Mouse (Mus musculus): ENCODE results near the gene Phxr2. TPM values are rescaled to one million over a fixed set of nuclear protein-coding genes. Genes with fewer than 3 reads are reported as not detected.

The Phxr2 gene
- polyA plus RNA-seq, 1 experiment = not detected

GRCm38 (mm10) chr10:99146596-99146995 lies 20.5 kb upstream of the Phxr2 start:
- no peak for TF ChIP-seq GATA1 (IDR thresholded peaks at IDR 0.05; ENCODE audit: low read length)

GRCm38 (mm10) chr10:99145611-99146010 lies 19.5 kb upstream of the Phxr2 start:
- no peak for TF ChIP-seq GATA1 (IDR thresholded peaks at IDR 0.05; ENCODE audit: low read length)

GRCm38 (mm10) chr10:99136337-99136736 lies 10.2 kb upstream of the Phxr2 start:
- no peak for TF ChIP-seq GATA1 (IDR thresholded peaks at IDR 0.05; ENCODE audit: low read length)

GRCm38 (mm10) chr10:99133321-99133875 lies 7.3 kb upstream of the Phxr2 start:
- TF ChIP-seq GATA1 (IDR thresholded peaks at IDR 0.05; ENCODE audit: low read length) = no peak

GRCm38 (mm10) chr10:99132595-99133272 lies 6.6 kb upstream of the Phxr2 start:
- no peak for TF ChIP-seq GATA1 (IDR thresholded peaks at IDR 0.05; ENCODE audit: low read length)

- TF ChIP-seq GATA1 (IDR thresholded peaks at IDR 0.05; ENCODE audit: low read length) = no peak
Observed at GRCm38 (mm10) chr10:99132189-99132588, 6.1 kb upstream of the Phxr2 start.

- no peak for TF ChIP-seq GATA1 (IDR thresholded peaks at IDR 0.05; ENCODE audit: low read length)
Observed at GRCm38 (mm10) chr10:99131298-99131697, 5.2 kb upstream of the Phxr2 start.

- no peak for TF ChIP-seq GATA1 (IDR thresholded peaks at IDR 0.05; ENCODE audit: low read length)
Observed at GRCm38 (mm10) chr10:99130611-99131010, 4.5 kb upstream of the Phxr2 start.

- no peak for TF ChIP-seq GATA1 (IDR thresholded peaks at IDR 0.05; ENCODE audit: low read length)
Observed at GRCm38 (mm10) chr10:99127691-99128261, 1.7 kb upstream of the Phxr2 start.

GRCm38 (mm10) chr10:99126954-99127353 lies 829 bp upstream of the Phxr2 start:
- no peak for TF ChIP-seq GATA1 (IDR thresholded peaks at IDR 0.05; ENCODE audit: low read length)

- no peak for TF ChIP-seq GATA1 (IDR thresholded peaks at IDR 0.05; ENCODE audit: low read length)
Observed at GRCm38 (mm10) chr10:99119471-99119870, 6.7 kb downstream of the Phxr2 start.

- TF ChIP-seq GATA1 (IDR thresholded peaks at IDR 0.05; ENCODE audit: low read length) = no peak
Observed at GRCm38 (mm10) chr10:99118697-99119096, 7.4 kb downstream of the Phxr2 start.

GRCm38 (mm10) chr10:99117876-99118275 lies 8.2 kb downstream of the Phxr2 start:
- no peak for TF ChIP-seq GATA1 (IDR thresholded peaks at IDR 0.05; ENCODE audit: low read length)

GRCm38 (mm10) chr10:99116650-99117615 lies 9.2 kb downstream of the Phxr2 start:
- no peak for TF ChIP-seq GATA1 (IDR thresholded peaks at IDR 0.05; ENCODE audit: low read length)

GRCm38 (mm10) chr10:99116237-99116632 lies 9.9 kb downstream of the Phxr2 start:
- no peak for TF ChIP-seq GATA1 (IDR thresholded peaks at IDR 0.05; ENCODE audit: low read length)

Data from G1E-ER4 (cell line).